Mouse (Mus musculus) granulocyte monocyte progenitor cell, adult 5-6 weeks (primary cell): Measurements from ENCODE around the gene Pla2g4e. TPM values are rescaled to one million over a fixed set of nuclear protein-coding genes. Genes with fewer than 3 reads are reported as not detected.
"Not testable (repeated sequence)": the region's sequence is repeated elsewhere in the genome, so short reads cannot be mapped to it uniquely, and the experiment has no call there.

Source experiments
- ATAC-seq: replicated peaks from 2 replicates; pipeline ENCODE4 v1.8.0; 2016; ENCODE audit warnings: mild to moderate bottlenecking, moderate TSS enrichment, inconsistent platforms; ENCODE audit not compliant: poor library complexity, severe bottlenecking
- total RNA-seq, 2 experiments: library from RNA; stranded (forward) in 1 of 2; stranded (reverse) in 1 of 2; fragments of 200-712, 200-1000 nt in 1 of 2; fragments of >200 nt in 1 of 2; fragmentation: Nextera tagmentation in 1 of 2; gene quantifications; 2 replicates each; pipeline ENCODE4 v1.2.3; 2014 to 2017

Gene Pla2g4e
- total RNA-seq, 2 experiments from 2014 or later: not detected

DNA sequence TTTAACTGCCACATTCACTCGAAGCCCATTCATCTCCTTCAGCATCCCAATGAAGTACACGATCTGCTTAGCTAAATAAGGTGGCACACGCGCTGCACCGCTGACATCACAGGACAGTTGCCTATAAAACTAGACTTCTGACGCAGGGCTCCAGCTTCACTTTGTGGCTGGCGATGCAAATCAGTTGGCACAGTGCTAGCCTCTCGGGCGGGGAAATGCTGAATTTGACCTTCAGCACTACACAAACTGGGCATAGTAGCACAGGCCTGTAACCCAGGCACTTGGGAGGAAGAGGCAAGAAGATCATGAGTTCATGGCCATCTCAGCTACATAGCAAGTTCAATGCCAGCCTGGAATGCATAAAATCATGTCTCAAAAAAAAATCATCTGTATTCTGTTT is 6.4 kb downstream of the Pla2g4e start:
- ATAC-seq: not testable (repeated sequence)

DNA sequence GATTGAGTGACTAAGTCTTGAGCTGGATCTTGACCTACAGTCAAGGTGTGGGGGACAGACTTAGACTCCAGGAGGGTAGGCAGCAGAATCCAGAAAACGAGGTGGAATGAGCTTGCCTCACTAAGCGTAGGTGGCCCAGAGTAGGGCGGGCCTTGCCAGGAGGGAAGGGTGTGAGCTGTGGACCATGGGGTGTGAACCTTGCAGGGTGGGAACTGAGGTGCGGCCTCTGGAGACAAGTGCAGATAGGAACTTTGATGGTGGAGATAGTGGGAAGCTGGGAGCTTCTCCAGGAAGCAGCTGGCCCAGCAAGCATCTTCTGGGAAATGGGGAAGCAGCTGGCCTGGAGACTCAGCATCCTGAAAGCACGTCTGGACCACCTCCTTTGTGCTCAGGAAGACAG is 7.4 kb downstream of the Pla2g4e start:
- ATAC-seq: no peak

DNA sequence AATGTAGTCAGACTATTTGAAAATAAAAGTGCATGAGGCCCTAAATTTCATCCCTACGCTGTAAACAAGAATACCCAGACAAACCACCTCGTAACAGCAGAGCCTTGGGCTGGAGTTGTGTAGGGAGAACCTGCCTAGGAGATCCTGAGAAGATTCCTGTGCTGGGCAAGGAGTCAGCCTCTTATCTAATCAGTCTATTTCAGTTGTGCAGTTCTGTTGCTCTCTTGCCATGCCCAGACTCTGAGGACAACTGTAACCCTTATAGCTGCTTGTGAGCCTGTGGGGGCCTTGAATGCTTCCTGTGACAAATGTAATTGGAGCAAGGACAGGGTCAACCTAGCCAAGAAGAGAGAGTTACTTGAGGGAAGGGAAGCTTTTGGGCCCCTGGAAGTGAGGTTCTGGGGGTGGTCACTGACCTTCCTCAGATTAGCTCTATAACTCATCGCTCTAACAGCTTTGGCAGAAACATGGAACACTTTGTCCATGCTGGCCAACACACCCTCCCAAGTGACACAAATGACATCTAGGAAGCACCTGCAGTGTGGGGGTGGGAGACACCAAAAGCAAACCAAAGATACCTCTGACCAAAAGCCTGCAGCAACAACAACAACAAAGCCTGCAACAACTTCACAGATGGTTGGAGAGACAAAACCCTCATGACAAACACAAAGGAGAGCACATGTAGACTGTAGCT is 9.0 kb downstream of the Pla2g4e start:
- ATAC-seq: no peak

DNA sequence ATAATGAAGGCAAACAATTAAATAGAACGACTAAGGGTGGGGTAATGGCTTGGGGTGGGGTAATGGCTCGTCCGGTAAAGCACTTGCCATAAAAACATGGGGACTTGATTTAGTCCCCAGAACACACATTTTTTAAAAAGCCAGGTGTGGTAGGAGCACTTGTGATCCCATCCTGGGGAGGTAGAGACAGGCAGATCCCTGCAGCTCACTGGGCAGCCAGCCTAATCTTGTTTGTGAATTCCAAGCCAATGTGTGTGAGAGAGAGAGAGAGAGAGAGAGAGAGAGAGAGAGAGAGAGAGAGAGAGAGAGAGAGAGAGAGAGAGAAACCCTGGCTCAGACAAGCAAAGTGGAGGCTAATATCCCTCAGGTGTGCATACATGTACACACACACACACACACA is 9.8 kb downstream of the Pla2g4e start:
- no peak for ATAC-seq

DNA sequence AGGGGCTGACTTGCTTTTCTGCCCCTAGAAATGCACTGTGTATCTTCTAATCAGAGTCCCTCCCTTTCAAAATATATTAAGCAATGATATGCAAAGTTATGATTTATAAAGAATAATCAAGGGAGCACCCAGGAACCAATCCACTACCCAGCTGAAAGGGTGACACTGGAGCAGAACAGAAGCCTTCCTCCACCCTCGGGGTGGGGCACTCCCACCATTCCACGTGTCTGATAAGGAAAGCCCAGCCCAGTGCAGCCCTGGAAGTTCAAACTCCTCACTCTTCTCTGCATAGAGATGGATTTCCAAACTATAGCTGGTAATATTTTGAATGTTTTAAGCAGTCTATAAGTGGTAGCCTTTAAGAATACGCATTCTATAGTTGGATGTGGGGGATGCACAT is 13.5 kb downstream of the Pla2g4e start:
- ATAC-seq: no peak

DNA sequence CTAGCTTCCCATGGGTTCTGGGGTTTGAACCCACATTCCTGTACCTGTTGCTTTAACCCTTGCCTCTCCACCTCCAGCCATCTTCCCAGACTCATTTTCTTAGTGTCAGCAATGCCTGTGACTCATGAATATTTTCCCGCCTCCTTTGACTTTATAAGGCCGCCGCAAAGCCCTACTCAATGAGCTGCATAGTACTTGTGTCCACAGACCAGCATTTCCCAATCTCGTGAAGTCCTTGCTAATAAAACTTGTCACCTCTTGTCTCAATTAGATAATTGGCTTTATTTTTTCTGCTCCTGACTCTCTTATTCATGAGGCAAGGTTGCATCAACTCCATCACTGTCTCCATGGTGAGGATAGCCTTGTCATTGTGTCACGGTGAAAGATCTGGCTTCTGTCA is 30.5 kb downstream of the Pla2g4e start:
- ATAC-seq: no peak

DNA sequence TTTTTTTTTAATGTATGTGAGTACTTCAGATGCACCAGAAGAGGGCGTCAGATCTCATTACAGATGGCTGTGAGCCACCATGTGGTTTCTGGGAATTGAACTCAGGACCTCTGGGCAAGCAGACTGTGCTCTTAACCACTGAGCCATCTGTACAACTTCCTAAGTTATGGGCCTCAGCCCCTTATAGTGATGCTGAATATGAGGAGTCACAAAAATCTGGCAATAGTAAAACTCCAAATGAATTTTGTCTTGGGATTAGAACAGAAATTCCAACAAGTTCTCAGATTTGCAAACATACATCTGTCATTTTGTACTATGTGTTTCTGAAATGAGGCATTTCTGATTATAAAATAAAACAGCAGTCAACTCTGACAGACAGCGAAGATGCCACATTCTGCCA is 33.7 kb downstream of the Pla2g4e start:
- no peak for ATAC-seq

DNA sequence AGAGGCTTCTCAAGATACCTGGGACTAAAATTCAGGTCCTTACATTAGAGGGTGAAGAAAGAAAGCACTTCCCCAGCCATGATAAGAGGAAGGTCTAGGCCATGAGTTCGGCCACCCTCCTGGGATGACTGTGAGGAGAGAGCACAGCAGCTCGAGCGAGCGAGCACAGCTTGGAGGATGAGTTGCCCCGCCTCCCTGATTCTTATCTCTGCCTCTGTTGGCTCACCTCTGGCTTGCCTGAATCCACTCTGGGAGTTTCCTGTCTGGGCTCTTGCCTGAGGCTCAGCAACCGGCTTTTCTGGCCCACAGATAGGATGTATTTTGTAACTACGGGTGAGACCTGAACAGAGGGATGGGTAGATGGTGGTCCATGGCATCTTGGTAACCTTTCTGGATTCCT is 37.2 kb downstream of the Pla2g4e start:
- ATAC-seq: no peak

DNA sequence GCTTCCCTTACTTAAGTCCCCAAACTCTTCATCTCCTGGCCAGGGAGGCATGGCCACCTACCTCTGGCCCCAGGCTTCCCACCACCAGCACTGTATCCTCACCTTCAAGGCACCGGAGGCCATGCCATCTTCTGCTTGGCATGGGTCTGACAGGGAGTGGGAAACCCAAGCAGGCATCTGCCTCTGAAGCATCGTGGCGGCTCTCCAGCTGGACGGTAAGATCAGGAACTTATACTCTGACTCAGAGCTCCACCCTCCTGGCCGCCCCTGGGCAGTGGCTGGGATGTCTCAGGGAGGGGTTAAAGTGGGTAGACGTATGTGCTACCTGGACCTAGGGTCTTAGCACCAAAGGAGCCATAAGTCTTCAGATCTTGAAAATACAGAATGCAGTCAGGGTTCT is 38.1 kb downstream of the Pla2g4e start:
- no peak for ATAC-seq

DNA sequence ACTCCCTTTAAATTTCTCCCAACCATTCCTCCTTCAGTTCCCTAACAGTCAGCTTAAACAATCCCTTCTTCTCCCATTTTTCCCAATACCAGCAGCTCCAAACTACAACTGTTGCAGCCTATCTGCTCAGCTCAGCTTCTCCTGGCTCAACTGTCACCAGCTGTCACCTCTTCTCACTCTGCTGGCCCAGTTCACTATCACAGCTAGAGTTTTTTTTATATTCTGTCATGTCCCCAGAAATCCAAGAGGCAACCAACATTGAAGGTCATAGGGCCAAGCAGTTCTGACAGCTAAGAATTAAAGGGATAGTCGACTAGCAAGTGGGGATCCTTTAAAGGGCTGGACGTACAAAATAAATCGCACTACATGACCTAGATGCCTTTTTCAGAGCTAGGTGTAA is 41.4 kb downstream of the Pla2g4e start:
- ATAC-seq: no peak

DNA sequence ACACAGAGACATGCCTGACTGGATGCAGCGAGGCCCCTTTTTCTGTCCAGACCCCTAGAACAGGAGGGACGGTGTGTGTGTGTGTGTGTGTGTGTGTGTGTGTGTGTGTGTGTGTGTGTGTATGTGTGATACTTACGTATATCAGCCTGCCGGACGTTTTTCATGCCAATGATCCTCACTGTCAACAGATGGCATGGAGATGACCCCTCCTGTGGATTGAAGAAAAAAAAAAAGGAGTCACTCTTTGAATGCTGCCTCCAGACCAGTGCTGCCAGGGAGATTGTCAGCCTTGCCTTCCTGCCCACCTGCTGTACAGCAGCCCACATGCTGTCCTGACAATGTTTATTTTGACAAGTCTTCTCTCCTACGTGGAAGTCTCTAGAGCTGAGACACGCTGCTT is 45.1 kb downstream of the Pla2g4e start:
- no peak for ATAC-seq

DNA sequence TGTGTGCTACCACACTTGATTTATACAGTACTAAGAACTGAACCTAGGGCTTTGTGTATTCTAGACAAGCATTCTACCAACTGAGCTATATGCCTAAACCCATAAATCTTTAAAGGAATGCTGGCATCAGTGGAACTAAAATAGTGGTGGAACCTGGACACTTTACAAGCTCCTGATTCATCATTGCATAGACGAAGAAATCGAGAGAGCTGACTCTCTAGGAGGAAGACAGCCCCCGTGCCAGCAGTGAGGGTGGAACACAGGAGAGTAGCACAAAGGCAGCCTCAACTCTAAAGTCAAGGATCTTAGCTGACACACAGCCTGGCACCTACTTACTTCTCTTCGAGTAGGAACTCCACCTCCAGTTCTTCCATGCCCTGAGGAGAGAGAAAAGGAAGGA is 57.0 kb downstream of the Pla2g4e start:
- no peak for ATAC-seq

DNA sequence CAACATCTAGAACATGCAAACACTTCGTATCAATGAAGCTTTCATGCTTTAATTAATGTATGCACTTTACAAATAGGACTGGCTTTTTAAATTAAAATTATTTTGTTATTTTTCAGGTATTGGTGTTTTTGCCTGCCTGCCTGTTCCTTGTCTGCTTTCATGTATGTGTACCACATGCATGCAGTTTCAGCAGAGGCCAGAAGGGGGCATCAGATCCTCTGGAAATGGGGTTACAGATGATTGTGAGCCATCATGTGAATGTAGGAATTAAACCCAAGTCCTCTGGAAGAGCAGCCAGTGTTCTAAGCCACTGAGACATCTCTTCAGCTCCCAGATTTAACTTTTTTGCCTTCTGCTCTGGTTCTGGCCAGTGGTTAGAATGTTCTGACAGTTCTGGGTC is 57.6 kb downstream of the Pla2g4e start:
- ATAC-seq: no peak

DNA sequence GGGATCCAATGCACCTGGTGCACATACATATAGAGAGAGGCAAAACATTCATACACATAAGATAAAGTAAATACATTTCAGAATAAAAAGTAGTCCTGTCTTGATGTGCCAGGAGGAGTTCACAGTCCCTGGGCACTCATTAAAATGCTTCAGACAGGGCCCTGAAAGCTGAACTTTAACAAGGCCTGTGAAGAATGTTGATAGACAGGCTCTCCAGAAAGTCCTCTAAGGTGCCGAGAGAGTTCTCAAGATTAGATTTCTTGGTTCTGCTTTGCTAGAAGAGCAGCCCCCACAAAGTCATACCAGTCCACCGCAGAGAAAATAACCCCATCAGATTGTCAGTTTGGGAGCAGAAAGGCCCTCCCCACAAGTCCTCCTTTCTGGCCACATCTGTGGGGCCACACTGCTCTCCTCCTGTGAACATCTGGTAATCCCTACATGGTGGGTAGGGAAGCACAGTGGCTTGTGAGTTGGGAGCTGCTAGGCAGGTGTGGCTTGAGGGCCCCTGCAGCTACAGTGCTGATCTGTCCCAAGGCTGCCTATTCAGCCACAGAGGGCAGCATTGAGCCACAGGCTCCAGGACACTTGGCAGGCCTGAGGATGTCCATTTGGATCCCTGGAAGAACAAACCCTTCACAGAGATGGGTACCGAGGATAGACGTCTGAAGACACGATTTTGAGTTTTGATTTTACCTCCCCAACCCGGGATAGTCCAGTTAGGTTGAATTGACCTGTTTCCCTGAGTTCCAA is 59.4 kb downstream of the Pla2g4e start:
- ATAC-seq: no peak

DNA sequence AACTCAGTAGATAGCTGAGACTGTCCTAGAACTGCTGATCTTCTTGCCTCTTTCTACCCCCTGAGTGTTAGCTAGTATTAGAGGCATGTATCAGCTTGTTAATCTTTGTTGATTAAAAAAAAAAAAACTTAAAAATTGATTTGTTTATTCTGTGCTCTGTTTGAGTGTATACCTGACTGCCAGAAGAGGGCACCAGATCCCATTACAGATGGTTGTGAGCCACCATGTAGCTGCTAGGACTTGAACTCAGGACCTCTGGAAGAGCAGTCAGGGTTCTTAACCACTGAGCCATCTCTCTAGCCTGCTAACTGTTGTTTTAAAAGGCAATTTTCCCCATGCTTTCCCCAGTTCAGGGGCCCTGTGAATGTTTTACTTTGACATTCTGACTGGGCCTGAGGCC is 66.2 kb downstream of the Pla2g4e start:
- ATAC-seq: no peak

DNA sequence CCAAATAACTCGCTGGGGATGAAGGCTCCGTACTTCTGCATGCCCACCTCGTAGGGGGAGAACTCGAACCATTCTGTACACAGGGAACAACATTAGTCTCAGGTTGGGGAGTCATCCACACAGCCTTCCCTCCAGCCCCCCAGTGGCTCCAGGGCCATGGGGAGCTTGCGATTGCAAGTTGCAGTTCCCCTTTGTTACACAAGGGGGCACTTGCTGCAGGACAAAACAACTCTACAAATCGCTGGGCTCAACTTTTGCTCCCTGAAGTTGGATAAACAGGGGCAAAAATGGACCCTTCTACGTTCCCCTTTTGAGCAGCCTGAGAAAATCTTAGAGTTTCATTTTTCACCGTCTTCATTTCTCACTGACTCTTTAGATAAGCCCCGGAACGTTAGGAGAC is 71.4 kb downstream of the Pla2g4e start:
- peak; percentile 63 for ATAC-seq

DNA sequence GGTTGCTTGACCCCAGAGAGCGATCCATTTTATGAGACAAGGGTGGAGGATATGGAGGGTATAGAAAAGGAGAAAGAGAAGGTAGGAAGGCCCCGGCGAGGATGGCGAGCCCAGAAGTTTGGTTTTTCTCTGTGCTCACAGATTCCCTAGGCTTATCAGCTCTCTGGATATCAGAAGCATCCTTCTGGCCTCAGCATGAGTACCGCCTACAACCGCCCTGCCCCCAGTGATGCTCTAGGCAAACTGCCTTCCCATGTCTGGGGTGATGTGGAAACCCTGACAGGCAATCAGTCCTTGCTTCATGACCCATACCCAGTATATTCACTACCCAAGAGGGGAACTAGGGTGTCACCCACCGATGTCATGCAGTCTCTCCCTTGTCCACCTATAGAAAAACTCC is 73.8 kb downstream of the Pla2g4e start:
- ATAC-seq: no peak

DNA sequence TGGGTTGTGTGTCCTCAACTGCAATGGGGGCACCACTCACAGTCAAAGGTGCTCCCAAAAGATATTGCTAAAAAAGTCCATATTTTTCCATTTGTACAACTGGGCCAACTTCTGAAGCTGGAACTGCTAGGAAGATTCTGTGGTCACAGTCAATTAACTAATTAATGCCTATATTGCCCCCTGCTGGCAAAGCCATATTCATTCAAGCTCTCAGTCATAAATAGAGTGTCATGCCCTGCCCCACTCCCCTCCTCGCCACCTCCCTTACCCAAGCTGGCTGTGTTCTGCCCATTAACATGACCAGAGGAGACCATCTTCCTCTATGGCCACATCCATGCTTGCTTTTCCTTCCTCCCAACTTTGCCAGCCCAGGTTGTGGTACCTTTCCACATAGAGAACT is 74.4 kb downstream of the Pla2g4e start:
- peak; percentile 71 for ATAC-seq

DNA sequence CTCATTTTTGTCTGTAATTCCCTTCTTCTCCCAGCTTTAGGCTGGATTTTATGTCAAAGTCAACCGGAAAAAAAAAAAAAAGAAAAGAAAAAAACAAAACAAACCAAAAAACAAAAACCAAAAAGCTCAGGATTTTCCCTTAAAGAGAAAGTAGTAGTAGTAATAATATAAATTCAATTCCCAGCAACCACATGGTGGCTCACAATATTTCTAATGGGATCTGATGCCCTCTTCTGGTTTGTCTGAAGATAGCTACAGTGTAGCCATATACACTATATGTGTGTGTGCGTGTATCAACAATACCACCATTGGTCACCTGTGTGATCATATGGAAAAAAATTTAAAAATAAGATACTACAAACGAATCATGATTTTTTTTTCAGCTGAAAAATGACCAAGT is 75.8 kb downstream of the Pla2g4e start:
- ATAC-seq: no peak

DNA sequence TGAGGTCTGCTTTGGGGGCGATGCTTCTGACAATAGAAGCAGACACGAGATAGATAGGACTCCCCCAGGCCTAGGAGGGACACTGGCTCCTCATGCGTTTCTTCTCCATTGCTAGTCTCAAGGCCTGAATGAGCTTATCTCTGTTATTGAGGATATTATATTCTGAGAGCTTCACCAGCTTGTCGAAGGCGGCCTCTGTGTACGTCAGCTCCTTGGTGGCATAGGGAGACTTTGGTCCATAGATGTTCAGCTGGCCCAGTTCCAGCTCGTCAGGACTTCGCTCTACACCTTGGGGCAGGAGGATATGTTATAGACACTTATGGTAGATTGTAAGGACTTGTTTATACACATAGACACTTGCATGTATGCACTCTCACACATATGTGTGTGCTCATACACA is 77.4 kb downstream of the Pla2g4e start:
- ATAC-seq: no peak

DNA sequence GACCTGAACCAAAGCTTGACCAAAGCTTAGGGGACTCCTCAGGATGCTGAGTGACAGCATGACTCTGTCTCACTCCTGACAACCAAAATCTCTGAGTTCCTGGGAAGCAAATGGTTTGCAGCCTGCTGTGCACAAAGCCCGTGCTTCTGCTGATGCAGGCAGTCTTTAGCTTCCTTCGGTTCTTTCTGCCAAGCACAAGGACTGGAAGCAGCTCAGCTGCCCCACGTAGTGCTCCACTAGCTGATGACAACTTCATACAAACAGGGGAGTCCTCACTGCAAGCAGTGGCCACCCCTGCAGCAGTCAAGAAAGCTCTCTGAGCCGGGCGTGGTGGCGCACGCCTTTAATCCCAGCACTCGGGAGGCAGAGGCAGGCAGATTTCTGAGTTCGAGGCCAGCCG is 79.7 kb downstream of the Pla2g4e start:
- no peak for ATAC-seq

DNA sequence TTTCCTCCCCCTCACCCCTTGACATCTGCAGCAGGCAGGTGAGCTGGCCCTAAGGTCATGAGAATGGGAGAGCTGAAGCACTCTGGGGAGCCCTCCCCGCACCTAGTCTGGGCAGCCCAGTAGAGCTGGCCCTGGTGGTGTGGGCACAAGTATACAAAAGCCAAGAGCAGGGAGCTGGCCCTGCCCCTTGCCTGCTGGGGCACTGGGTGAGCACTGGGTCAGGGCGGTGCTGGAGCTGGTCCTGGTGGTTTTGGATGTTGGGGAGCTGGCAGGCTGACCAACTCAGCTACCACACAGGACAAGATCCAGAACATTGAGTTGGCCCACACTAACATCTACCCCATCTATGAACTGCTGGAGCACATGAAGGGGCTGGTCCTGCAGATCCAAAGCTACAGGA is 85.7 kb downstream of the Pla2g4e start:
- no peak for ATAC-seq
